Mouse (Mus musculus) adipocyte (in vitro differentiated cells): ENCODE measurements at regions not wholly inside any gene's neighbourhood (a gene's known extent, or its start where the extent isn't known, plus 50 kb on each side); places are given as distances from the start of the nearest gene placed in this dataset.

Experiments
- DNase-seq: peaks from one replicate; pipeline ENCODE4 v3.0.0-alpha.2; 2016; ENCODE audit warnings: low spot score

- no peak for DNase-seq
Observed at GRCm38 (mm10) chr4:140320120-140320921, 73.7 kb upstream of the Igsf21 start.

DNA sequence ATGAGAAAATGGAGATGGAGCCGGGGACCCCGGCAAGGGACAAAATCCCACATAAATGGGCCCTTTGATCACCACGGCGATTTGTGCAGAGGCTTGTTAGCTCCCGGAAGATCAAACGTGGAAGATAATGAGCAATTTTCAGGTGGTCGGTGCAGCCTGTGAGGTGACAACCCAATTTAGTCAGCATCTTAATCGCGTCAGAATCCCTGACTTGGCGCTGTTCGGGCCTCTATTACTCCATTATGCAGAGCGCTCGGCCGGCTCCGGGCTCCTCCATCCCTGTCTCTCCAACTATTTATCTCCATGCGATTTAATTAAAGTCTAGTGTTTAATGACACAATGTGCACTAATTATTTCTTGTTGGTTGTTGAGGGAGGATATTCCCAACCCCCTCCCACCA, 66.1 kb upstream of the Igsf21 start:
- no peak for DNase-seq

DNA sequence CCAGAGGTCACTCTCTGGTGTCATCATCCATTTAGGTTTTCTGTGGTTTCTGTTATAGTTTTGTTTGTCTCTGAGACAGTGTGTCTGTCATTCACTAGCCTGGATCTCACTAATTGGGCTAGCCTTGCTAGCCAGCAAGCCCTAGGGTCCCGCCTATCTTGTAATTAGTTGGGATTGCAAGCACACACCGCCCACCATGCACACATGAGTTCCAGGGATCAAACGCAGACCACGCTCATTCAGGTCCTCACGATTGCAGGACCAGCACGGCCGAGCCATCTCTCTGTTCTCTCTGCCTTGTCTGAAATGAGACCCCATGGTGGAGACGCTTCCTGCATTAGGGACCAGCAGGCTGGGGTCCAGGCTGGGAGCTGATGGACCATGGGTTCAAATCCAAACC, 60.9 kb upstream of the Igsf21 start:
- DNase-seq: no peak

- no peak for DNase-seq
Observed at GRCm38 (mm10) chr4:140304960-140305359, 58.4 kb upstream of the Igsf21 start.

DNA sequence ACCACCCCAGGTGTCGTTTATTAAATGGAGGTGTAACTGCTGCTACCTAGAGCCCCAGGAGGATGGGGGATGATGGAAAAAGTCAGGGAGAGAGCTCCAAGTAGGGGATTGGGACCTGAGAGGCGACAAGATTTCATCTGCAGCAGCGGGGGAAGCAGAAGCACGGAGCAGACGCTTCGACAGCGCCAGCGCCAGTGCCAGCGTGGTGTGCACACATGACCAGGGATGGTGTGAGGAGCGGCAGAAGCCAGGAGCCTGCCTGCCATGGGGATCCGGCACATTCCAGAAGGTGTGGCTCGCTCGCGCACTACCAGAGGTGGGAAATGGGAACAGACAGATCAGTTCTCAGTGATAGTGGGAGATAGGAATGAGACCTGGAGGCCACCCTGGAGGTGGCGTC, 55.1 kb upstream of the Igsf21 start:
- no peak for DNase-seq

DNA sequence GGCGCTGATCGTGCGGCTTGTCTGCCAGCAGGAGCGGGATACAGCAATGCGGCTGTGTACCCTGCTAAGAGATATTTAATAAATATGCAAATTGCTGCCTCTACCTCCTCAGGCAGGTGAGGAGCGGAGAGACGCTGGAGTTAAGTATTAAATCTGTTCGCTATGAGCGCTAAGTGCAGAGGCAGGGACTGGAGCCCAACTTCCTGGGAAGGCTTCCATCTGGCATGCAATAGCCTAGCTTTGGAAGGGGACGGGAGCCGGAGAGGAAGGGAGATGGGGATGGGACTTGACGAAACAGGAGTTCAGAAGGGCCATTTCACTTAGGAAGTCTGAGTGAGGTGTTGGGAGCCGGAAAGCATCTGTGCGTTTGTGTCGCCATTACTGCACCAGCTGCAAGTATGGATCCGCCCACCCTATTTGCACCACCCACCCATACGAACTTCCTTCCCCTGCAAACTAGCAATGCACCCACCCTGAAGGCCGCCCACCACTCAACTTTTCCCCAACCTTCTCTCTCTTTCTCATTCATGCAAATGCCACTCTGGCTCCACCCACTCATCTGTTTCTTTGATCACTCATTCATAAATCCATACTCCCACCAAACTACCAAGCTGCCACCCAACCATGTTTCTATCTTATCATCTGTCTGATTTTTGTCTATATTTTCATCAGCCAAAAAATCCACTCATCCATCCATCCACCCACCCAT, 51.5 kb upstream of the Igsf21 start:
- DNase-seq: no peak
